Mouse (Mus musculus): ENCODE measurements at regions not wholly inside any gene's neighbourhood (a gene's known extent, or its start where the extent isn't known, plus 50 kb on each side); places are given as distances from the start of the nearest gene placed in this dataset.

DNA sequence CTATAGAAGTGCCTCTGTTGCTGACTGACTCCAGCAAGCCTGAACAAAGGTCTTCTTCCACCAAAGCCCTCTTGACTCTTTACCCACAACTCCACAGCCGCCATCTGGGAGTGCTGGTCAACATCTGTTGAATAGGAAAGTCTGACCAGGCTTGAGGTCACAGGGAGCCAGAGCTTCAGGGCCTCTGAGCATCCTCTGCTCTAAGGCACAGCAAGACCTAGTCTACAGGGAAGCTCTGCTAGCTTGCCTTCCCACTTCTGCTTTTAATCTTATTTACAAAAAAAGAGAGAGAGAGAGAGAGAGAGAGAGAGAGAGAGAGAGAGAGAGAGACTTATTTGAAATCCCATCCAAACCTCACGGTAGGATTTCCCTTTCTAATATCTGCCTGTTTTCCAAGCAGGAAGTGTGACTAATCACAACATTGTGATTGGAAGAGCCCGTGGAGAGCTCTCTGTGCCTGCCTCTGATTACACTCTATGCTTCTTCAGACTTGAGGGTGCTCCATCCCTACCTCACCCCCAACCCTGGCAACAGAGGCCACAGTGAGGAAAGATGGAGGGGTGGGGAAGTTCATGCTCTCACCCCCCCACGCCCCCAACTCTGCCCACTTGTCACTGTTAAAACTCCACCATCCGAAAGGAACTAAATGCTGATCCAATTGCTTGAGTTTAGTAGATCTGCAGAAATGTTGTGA lies 194.1 kb downstream of the Sp3 start:
- TF ChIP-seq POLR2A (IDR thresholded peaks at IDR 0.05; ENCODE audit: low read depth, low read length) (no peak), CTCF (IDR thresholded peaks at IDR 0.05; ENCODE audit: borderline replicate concordance, insufficient read depth, low read length) (no peak)

Data from embryonic fibroblast, embryonic 13.5 days (primary cell).